Mouse (Mus musculus) urinary bladder, postnatal 36 days (tissue): ENCODE results near the gene Rasd2.

Experiments
- DNase-seq, 2 experiments: peaks; one replicate each; pipeline ENCODE4 v3.0.0; 2022; ENCODE audit warnings: low spot score in 2 of 2, mixed read lengths in 1 of 2

Rasd2 gene

DNA sequence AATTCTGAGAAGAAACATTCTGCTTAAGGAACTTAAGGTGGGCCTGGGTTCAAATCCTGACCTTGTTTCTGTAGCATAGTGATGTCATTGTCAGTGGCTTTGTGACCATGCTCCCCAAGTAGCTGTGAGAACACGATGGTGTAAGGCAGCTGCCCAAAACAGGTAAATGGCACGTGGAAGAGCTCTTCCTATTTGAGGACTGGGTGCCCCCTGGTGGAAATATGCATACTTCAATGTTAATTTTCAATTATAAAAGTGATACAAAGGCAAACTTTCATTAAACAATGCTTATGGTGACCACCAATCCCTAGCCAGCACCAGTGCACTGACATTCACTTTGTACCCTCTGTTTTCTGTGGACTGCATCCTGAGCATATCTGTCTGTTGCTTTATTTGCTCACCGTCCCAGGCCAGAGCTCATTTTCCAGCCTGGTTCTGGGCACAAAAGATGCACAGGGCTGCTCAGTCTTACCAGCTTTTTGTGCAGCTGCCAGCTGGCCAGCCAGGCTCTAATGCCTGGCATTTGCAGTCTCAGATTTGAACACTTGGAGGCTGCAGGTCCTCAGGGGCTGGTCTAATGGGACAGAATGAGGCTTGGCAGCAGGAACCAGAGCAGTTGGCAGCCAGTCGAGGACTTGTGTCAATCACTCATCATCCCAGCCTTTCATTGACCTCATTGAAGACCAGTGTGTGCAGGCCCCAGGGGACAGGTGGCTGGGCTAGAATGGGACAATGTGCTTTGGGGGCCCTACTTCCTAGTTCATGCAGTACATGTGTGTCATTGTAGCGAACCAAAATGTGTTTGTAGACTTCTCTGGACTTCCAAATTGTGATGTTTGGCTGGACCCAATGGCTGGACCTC is 6.4 kb downstream of the Rasd2 start:
- DNase-seq = peak in 1 of 2 experiments; percentile 39

- no peak for DNase-seq
These were observed 8.9 kb downstream of the Rasd2 start for GRCm38 (mm10) chr8:75222665-75223064.

GRCm38 (mm10) chr8:75226773-75227172 is 13.0 kb downstream of the Rasd2 start:
- no peak for DNase-seq

DNA sequence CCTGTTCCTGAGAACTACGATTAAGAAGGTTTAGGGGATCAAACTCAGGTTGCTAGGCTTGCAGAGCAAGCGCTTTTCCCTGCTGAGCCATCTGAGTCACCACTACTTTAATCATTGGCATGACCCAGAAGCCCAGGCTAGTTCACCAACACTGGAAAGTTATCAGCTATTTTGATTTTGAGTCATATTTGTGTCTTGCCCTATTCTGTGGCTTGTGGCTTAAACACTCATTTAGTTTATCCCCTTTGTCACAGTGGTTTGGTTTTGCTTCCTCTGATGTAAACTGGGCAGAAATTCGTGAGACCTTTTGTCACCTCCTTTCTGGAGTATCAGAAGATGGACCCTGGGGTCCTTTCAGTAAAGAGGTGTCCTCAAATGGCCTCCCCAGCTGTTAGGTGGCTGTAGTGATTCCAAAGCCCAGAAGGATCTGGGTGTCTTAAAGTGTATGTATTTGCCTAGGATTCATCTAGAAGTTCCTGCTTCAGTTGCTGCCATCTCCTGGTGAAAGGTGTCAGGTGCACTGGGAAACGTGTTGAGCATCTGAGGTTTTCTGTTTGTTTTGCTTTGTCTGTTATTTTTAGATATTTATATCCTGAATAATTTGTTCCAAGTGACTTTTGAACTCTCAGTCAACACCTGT is 20.3 kb downstream of the Rasd2 start:
- no peak for DNase-seq

- DNase-seq = no peak
These were observed 33.6 kb downstream of the Rasd2 start for GRCm38 (mm10) chr8:75247331-75247730.

DNA sequence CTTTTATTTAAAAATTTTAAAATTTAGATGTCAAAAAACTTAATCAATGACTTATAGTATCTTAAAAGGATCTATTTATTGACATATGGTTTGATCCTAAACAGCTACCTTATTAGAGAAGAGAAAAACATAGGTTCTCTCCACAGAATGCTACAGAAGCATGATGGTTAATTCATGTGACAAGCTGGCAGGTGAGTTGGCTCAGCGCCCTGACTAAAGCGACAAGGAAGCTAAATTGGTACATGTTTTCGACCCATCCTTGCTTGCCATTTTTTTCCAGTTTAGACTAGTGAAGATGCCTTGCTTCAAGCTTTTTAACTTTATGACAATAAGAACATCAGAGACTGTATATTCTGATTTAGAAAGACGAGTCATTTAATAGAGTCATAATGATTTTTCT is 35.4 kb downstream of the Rasd2 start:
- DNase-seq = no peak

- DNase-seq = no peak
These were observed 40.3 kb downstream of the Rasd2 start for GRCm38 (mm10) chr8:75254027-75254426.

DNA sequence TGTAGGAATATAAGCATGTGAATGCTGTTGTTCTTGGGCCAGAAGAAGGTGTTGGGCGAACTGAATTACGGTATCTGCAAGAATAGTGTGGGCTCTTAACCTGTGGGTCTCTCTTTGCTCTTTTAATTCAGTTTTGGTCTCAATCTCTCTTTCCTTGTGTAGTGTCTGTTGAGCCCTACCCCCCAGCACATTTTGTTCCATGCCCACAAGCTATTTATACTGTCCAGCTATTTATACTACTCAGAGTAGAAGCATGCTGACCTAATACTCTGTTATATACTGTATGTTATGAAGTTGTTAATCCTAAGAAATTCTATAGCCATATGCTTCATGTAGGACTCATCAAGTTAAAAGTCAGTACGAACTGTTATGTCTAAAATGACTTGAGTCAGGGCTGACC is 41.9 kb downstream of the Rasd2 start:
- DNase-seq = no peak

DNA sequence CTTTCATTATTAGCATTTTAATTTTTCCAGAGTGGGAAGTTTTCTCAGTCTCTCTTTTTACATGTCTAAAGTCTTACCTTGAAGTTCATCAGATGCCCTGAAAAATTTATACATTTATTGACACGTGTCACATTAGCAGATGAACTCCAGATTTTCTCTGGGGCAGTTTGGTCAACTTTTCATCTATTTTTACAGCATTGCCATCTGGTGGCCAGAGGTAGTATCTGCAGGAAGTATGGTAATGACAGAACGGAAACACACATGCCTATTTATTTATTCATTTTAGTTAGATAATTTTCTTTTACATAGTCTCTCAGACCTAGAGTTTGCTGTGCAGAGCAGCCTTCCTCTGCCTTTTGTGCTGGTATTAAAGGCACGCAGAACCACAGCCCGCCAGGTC is 58.4 kb downstream of the Rasd2 start:
- peak in 1 of 2 experiments; percentile 5 for DNase-seq
